Mouse (Mus musculus) embryonic fibroblast, embryonic 13.5 days (primary cell): ENCODE results near the gene Zfp865.

Experiments
- CTCF ChIP-seq: IDR thresholded peaks from 2 replicates; pipeline ENCODE4 v1.5.1; 2011; ENCODE audit warnings: mild to moderate bottlenecking, control low read depth, low read length, moderate library complexity, borderline replicate concordance; ENCODE audit not compliant: insufficient read depth
- POLR2A ChIP-seq: IDR thresholded peaks from 2 replicates; pipeline ENCODE4 v1.6.1; 2011; ENCODE audit warnings: low read depth, mild to moderate bottlenecking, control low read depth, low read length, moderate library complexity

DNA sequence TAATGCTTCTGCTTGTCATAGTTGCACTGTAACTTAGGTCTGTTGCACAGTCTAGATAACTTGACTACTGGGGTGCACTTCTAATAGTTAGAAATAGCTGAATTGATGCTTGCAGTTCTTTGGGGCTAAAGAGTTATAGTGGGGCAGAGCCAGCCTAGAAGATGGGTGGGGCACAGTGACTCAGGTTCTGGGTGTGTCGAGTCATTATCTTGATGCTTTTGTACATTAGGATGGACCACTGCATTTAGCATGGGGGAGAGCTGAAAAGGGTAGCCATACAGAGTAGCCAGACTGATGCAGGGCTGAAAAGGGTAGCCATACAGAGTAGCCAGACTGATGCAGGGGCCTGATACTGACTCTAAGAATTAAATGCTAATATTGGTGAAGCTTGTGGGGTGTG is 53.4 kb downstream of the Zfp865 start:
- no peak for TF ChIP-seq CTCF
- TF ChIP-seq POLR2A, result no peak
